Mouse (Mus musculus): ENCODE measurements around the gene Rpl5.

Rpl5 gene

GRCm38 (mm10) chr5:107896265-107896664 is 4.0 kb upstream of the Rpl5 start:
- no peak for DNase-seq (ENCODE audit: low read depth, low spot score)

GRCm38 (mm10) chr5:107901014-107901615 is 813 bp downstream of the Rpl5 start:
- peak; percentile 51 for DNase-seq (ENCODE audit: low read depth, low spot score)

GRCm38 (mm10) chr5:107904325-107904724 is 4.0 kb downstream of the Rpl5 start:
- no peak for DNase-seq (ENCODE audit: low read depth, low spot score)

GRCm38 (mm10) chr5:107908514-107909110 is 8.3 kb downstream of the Rpl5 start:
- DNase-seq (ENCODE audit: low read depth, low spot score) = no peak

GRCm38 (mm10) chr5:107909668-107910067 is 9.4 kb downstream of the Rpl5 start:
- no peak for DNase-seq (ENCODE audit: low read depth, low spot score)

GRCm38 (mm10) chr5:107910084-107910616 is 9.8 kb downstream of the Rpl5 start:
- no peak for DNase-seq (ENCODE audit: low read depth, low spot score)

GRCm38 (mm10) chr5:107911012-107911411 is 10.7 kb downstream of the Rpl5 start:
- DNase-seq (ENCODE audit: low read depth, low spot score) = no peak

- no peak for DNase-seq (ENCODE audit: low read depth, low spot score)
Measured at GRCm38 (mm10) chr5:107915280-107915679, 15.0 kb downstream of the Rpl5 start.

GRCm38 (mm10) chr5:107921400-107922252 is 21.3 kb downstream of the Rpl5 start:
- peak; percentile 93 for DNase-seq (ENCODE audit: low read depth, low spot score)

- no peak for DNase-seq (ENCODE audit: low read depth, low spot score)
Measured at GRCm38 (mm10) chr5:107922836-107923235, 22.5 kb downstream of the Rpl5 start.

- no peak for DNase-seq (ENCODE audit: low read depth, low spot score)
Measured at GRCm38 (mm10) chr5:107924564-107924963, 24.3 kb downstream of the Rpl5 start.

- no peak for DNase-seq (ENCODE audit: low read depth, low spot score)
Measured at GRCm38 (mm10) chr5:107926550-107927249, 26.4 kb downstream of the Rpl5 start.

- DNase-seq (ENCODE audit: low read depth, low spot score) = no peak
Measured at GRCm38 (mm10) chr5:107932556-107932955, 32.3 kb downstream of the Rpl5 start.

GRCm38 (mm10) chr5:107933202-107933974 is 33.1 kb downstream of the Rpl5 start:
- peak; percentile 87 for DNase-seq (ENCODE audit: low read depth, low spot score)

- DNase-seq (ENCODE audit: low read depth, low spot score) = no peak
Measured at GRCm38 (mm10) chr5:107934770-107935543, 34.7 kb downstream of the Rpl5 start.

GRCm38 (mm10) chr5:107936625-107937389 is 36.5 kb downstream of the Rpl5 start:
- no peak for DNase-seq (ENCODE audit: low read depth, low spot score)

- peak; percentile 90 for DNase-seq (ENCODE audit: low read depth, low spot score)
Measured at GRCm38 (mm10) chr5:107938483-107938882, 38.2 kb downstream of the Rpl5 start.

GRCm38 (mm10) chr5:107938886-107939285 is 38.6 kb downstream of the Rpl5 start:
- no peak for DNase-seq (ENCODE audit: low read depth, low spot score)

- DNase-seq (ENCODE audit: low read depth, low spot score) = no peak
Measured at GRCm38 (mm10) chr5:107939701-107940100, 39.4 kb downstream of the Rpl5 start.
